Mouse (Mus musculus) cerebellum, adult 2 months (tissue): Measurements from ENCODE around the gene Gm8247. TPM values are rescaled to one million over a fixed set of nuclear protein-coding genes. Genes with fewer than 3 reads are reported as not detected.
"Not testable (repeated sequence)": the region's sequence is repeated elsewhere in the genome, so short reads cannot be mapped to it uniquely, and the experiment has no call there.

ENCODE experiments used
- DNase-seq, 2 experiments: peaks; one replicate each; pipeline ENCODE4 v3.0.0; 2021
- H3K27ac ChIP-seq: fragments of 200-500 bp; 2 replicates; pipeline ENCODE4 v1.5.1; 2012; ENCODE audit warnings: low read length, control low read depth, inconsistent platforms; ENCODE audit not compliant: insufficient read depth
- H3K27me3 ChIP-seq: fragments of 200-500 bp; 2 replicates; pipeline ENCODE4 v1.6.1; 2012; ENCODE audit warnings: inconsistent platforms, mild to moderate bottlenecking, low read length, moderate library complexity; ENCODE audit not compliant: control insufficient read depth, insufficient read depth
- H3K4me1 ChIP-seq: fragments of 200-500 bp; 2 replicates; pipeline ENCODE4 v1.6.1; 2011; ENCODE audit warnings: low read length; ENCODE audit not compliant: control insufficient read depth, insufficient read depth
- H3K4me3 ChIP-seq: fragments of 200-500 bp; replicated peaks from 2 replicates; pipeline ENCODE3; 2011; ENCODE audit warnings: mild to moderate bottlenecking, low read depth, low read length, control low read depth; ENCODE audit not compliant: insufficient read depth
- WGBS: fragments of 180-500 bp; shearing (Covaris S2); methylation state at CpG from one replicate; pipeline ENCODE4 v1.1.7; 2018; 5-methylcytosine and 5-hydroxymethylcytosine counted together
- polyA plus RNA-seq: library from polyadenylated mRNA; depleted of rRNA; stranded (reverse); fragments of >200 nt; gene quantifications from 2 replicates; pipeline ENCODE4 v1.2.3, GENCODE M21; 2012; rRNA removed

Gene Gm8247
- not detected in 2 replicates for polyA plus RNA-seq

DNA sequence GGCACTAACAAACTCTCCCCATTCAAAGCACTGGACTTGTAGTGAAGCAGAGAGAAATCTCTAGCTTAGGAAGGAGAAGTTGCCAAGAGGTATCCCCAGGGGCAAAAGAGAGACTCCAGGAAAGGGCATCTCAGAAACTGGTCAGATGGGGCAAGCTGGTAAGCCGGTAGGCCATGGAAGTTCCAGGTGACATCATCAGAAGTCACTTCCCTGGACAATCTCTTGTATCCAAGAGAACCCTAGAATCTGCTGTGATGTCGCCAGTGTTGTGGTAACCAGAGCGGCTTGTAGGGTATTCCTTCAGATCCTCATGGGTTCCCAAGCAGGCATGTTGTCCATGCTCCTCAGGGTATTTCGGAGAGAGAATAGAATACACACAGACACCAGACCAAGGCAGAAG is at the start of gene Gm8247:
Gm8247 (plus strand) TSS at position 301 of the 400 bp plus-strand sequence.
- not testable (repeated sequence) for H3K27me3 ChIP-seq, H3K4me3 ChIP-seq, DNase-seq, H3K4me1 ChIP-seq, H3K27ac ChIP-seq
- WGBS, result 87% methylated on average over 4 of the region's 4 CpGs

DNA sequence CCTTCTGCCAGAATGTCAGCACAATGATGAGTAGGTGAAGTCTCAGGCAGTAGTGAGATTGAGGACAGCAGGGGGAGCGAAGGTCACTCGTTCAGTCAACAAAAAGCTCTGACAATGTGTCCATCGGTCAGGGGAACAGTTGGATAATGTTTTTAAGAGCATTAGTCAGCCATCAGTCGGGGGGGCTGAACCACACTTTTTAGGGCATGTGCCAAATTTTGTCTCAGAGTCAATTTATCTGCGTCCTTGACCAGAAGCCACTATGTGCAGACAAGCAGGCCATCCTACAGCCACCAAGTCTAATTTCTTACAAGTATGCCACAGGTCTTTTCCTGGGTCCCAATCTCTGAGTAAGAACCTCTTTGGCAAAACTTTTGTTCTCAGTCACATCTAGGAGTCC is 35.0 kb upstream of the Gm8247 start:
- H3K27ac ChIP-seq, DNase-seq, H3K4me3 ChIP-seq, H3K4me1 ChIP-seq, H3K27me3 ChIP-seq: not testable (repeated sequence)
- WGBS, result 73% methylated on average over 5 of the region's 5 CpGs

DNA sequence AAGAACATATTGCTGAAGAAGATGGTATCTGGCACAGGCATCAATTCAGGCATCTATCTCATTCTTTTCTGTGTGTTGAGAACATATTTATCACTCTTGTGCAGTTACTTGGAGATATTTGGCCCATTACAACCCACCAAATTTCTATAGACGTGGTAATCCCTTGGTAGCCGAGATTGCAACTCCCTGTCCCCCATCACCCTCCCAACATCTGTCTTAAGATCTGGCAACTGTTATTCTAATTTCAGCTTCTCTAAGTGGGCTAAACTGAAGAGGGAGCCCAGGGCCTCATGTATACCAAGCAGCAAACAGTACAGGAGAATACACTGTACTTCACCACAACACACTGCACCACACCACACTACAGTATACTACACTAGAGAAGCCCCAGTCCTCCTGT is 8.8 kb downstream of the Gm8247 start:
- not testable (repeated sequence) for H3K27me3 ChIP-seq, DNase-seq, H3K4me1 ChIP-seq, H3K4me3 ChIP-seq, H3K27ac ChIP-seq
- 82% methylated on average over 2 of the region's 2 CpGs for WGBS

DNA sequence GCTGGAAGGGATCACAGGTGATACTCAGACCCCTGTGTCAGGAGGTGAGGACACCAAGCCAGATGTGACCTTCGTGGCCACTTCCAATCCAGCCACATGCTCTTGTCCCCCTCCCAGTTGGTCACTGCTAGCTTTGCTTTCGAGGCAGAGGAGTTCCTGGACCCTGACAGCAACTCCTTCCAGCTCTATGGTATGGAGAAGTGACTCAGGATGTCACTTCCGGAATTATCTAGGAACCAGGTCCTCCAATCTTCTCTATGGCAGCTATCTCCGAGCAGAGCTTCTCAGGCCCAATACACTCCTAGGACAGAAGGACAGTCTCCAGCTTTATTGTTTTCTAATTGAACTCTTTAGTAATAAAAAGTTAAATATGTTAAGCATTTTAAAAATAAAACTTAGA is 44.8 kb downstream of the Gm8247 start, which contains the start of gene Gm5624:
Gm5624 (minus strand) TSS at position 202 of the 400 bp plus-strand sequence.
- WGBS, result 68% methylated on average over 4 of the region's 4 CpGs
- not testable (repeated sequence) for H3K27me3 ChIP-seq, H3K27ac ChIP-seq, H3K4me3 ChIP-seq, DNase-seq, H3K4me1 ChIP-seq

Other genes with a start within 250 kb of the Gm8247 start
- not detected in 2 replicates for gene Gm5930, start 244.6 kb upstream of the Gm8247 start, polyA plus RNA-seq
- gene Gm8229, start 217.8 kb upstream of the Gm8247 start, polyA plus RNA-seq, result not detected in 2 replicates
- gene Gm3371, start 172.5 kb upstream of the Gm8247 start, polyA plus RNA-seq, result not detected in 2 replicates
- gene Gm8232, start 149.5 kb upstream of the Gm8247 start, polyA plus RNA-seq, result not detected in 2 replicates
- not detected in 2 replicates for gene BC061237, start 90.7 kb upstream of the Gm8247 start, polyA plus RNA-seq
- not detected in 2 replicates for gene Gm17093, start 64.9 kb upstream of the Gm8247 start, polyA plus RNA-seq
- 0.19 TPM in 1 of 2 replicates, not detected in the other for gene Gm5624, start 44.8 kb downstream of the Gm8247 start, polyA plus RNA-seq
- gene Gm8257, start 123.3 kb downstream of the Gm8247 start, polyA plus RNA-seq, result not detected in 2 replicates
- gene Gm8267, start 167.2 kb downstream of the Gm8247 start, polyA plus RNA-seq, result not detected in 2 replicates